Mouse (Mus musculus) neural tube, embryonic 14.5 days (tissue): ENCODE data around the gene Stard3. TPM values are rescaled to one million over a fixed set of nuclear protein-coding genes. Genes with fewer than 3 reads are reported as not detected.

Source experiments
- ATAC-seq: fragments of 200-750 bp; cut with Nextera tagmentation; 2 replicates; pipeline ENCODE4 v1.8.0; 2017; ENCODE audit warnings: low read depth, mild to moderate bottlenecking, moderate TSS enrichment, moderate library complexity
- H3K27ac ChIP-seq: fragments of 300-500 bp; sonication (generic); 2 replicates; pipeline ENCODE4 v1.5.1; 2014; ENCODE audit warnings: low read depth, mild to moderate bottlenecking, control low read depth, low read length, moderate library complexity, mixed read lengths
- H3K27me3 ChIP-seq: fragments of 300-500 bp; sonication (generic); 2 replicates; pipeline ENCODE4 v1.6.1; 2014; ENCODE audit warnings: low read length; ENCODE audit not compliant: control insufficient read depth, insufficient read depth
- H3K36me3 ChIP-seq: fragments of 300-500 bp; sonication (generic); 2 replicates; pipeline ENCODE4 v1.6.1; 2014; ENCODE audit warnings: low read length, mixed read lengths; ENCODE audit not compliant: control insufficient read depth, insufficient read depth
- H3K4me1 ChIP-seq: fragments of 300-500 bp; sonication (generic); 2 replicates; pipeline ENCODE4 v1.6.1; 2014; ENCODE audit warnings: low read length; ENCODE audit not compliant: control insufficient read depth, insufficient read depth
- H3K4me2 ChIP-seq: fragments of 300-500 bp; sonication (generic); 2 replicates; pipeline ENCODE4 v1.6.1; 2014; ENCODE audit warnings: mild to moderate bottlenecking, low read depth, low read length, control low read depth
- H3K4me3 ChIP-seq: fragments of 300-500 bp; sonication (generic); 2 replicates; pipeline ENCODE4 v1.5.1; 2014; ENCODE audit warnings: low read depth, low read length, control low read depth, mixed read lengths
- H3K9ac ChIP-seq: fragments of 300-500 bp; sonication (generic); replicated peaks from 2 replicates; pipeline ENCODE4 v1.6.1; 2014; ENCODE audit warnings: low read depth, mild to moderate bottlenecking, control low read depth, low read length, mixed read lengths
- H3K9me3 ChIP-seq: fragments of 300-500 bp; sonication (generic); 2 replicates; pipeline ENCODE4 v1.6.1; 2016; ENCODE audit warnings: low read length; ENCODE audit not compliant: control insufficient read depth
- WGBS: fragments of 180-500 bp; shearing (Covaris S2); extraction: QIAGEN DNeasy Blood & Tissue Kit; methylation state at CpG from one replicate; pipeline ENCODE4 v1.1.7; 2014; 5-methylcytosine and 5-hydroxymethylcytosine counted together
- polyA plus RNA-seq: library from polyadenylated mRNA; unstranded; fragments of >200 nt; fragmentation: Nextera tagmentation; extraction: Ambion mirVana; gene quantifications from 2 replicates; pipeline ENCODE4 v1.2.1, GENCODE M21; 2014

Stard3 gene
- polyA plus RNA-seq: 28.0 and 35.6 TPM in 2 replicates

- H3K9ac ChIP-seq: peak within 1 kb of the TSS; percentile 58
- H3K4me1 ChIP-seq: peaks cover 26% of the 10 kb centered on the region
- H3K27ac ChIP-seq: peak within 1 kb of the TSS; percentile 71
- no peaks in the 10 kb centered on the region for H3K36me3 ChIP-seq
- peak within 1 kb of the TSS; percentile 55 for H3K4me3 ChIP-seq
- no peaks in the 10 kb centered on the region for H3K9me3 ChIP-seq
- H3K4me2 ChIP-seq: peak within 1 kb of the TSS; percentile 75
- WGBS: under 1% methylated on average over 56 of the region's 60 CpGs
- peaks cover 3% of the 10 kb centered on the region for H3K27me3 ChIP-seq
- peak; percentile 89 for ATAC-seq
These were observed at the start of gene Stard3 for GRCm38 (mm10) chr11:98358161-98359083. Gene Stard3 (plus strand): TSS chr11:98358368.

GRCm38 (mm10) chr11:98313790-98314323 lies 44.3 kb upstream of the Stard3 start:
- H3K9me3 ChIP-seq: no peaks in the 10 kb centered on the region
- H3K4me3 ChIP-seq: no peak overlapping the region
- ATAC-seq: no peak
- no peak overlapping the region for H3K27ac ChIP-seq
- peaks cover 36% of the 10 kb centered on the region for H3K27me3 ChIP-seq
- no peak overlapping the region for H3K9ac ChIP-seq
- no peaks in the 10 kb centered on the region for H3K36me3 ChIP-seq
- H3K4me2 ChIP-seq: no peak overlapping the region
- 1% methylated on average over 26 of the region's 26 CpGs for WGBS
- H3K4me1 ChIP-seq: peaks cover 3% of the 10 kb centered on the region; the same call in 1 of the 2 replicates

- Histone ChIP-seq H3K27ac (no peak overlapping the region), H3K4me3 (no peak overlapping the region), H3K4me1 (peaks cover 7% of the 10 kb centered on the region; the same call in 1 of the 2 replicates), H3K27me3 (peaks cover 40% of the 10 kb centered on the region), H3K36me3 (no peaks in the 10 kb centered on the region), H3K4me2 (no peak overlapping the region), H3K9me3 (no peaks in the 10 kb centered on the region), H3K9ac (no peak overlapping the region)
- WGBS: 0% methylated on average over 7 of the region's 7 CpGs
- no peak for ATAC-seq
These were observed 40.7 kb upstream of the Stard3 start for GRCm38 (mm10) chr11:98317479-98317878.

- Histone ChIP-seq H3K27me3 (peaks cover 47% of the 10 kb centered on the region), H3K36me3 (no peaks in the 10 kb centered on the region), H3K4me2 (peak overlapping the region; percentile 18; the same call in 1 of the 2 replicates), H3K9me3 (no peaks in the 10 kb centered on the region), H3K9ac (no peak overlapping the region), H3K4me1 (peaks cover 7% of the 10 kb centered on the region; the same call in 1 of the 2 replicates), H3K27ac (peak overlapping the region; percentile 34), H3K4me3 (no peak overlapping the region)
- WGBS: under 1% methylated on average over 14 of the region's 14 CpGs
- no peak for ATAC-seq
These were observed 39.6 kb upstream of the Stard3 start for GRCm38 (mm10) chr11:98318421-98319116.

GRCm38 (mm10) chr11:98319120-98319519 lies 39.0 kb upstream of the Stard3 start:
- H3K4me2 ChIP-seq: no peak overlapping the region
- no peaks in the 10 kb centered on the region for H3K36me3 ChIP-seq
- peaks cover 52% of the 10 kb centered on the region for H3K27me3 ChIP-seq
- H3K9ac ChIP-seq: no peak overlapping the region
- no peak for ATAC-seq
- H3K4me3 ChIP-seq: no peak overlapping the region
- H3K9me3 ChIP-seq: no peaks in the 10 kb centered on the region
- 2% methylated on average over 15 of the region's 15 CpGs for WGBS
- peak overlapping the region; percentile 34; the same call in 1 of the 2 replicates for H3K27ac ChIP-seq
- peaks cover 7% of the 10 kb centered on the region; the same call in 1 of the 2 replicates for H3K4me1 ChIP-seq

- 12% methylated on average over 4 of the region's 4 CpGs for WGBS
- Histone ChIP-seq H3K27me3 (peaks cover 51% of the 10 kb centered on the region), H3K4me2 (no peak overlapping the region)
These were observed 38.6 kb upstream of the Stard3 start for GRCm38 (mm10) chr11:98319544-98319943.

GRCm38 (mm10) chr11:98319944-98320343 lies 38.2 kb upstream of the Stard3 start:
- no peaks in the 10 kb centered on the region for H3K36me3 ChIP-seq
- H3K9ac ChIP-seq: no peak overlapping the region
- no peak overlapping the region for H3K4me3 ChIP-seq
- H3K27me3 ChIP-seq: peaks cover 54% of the 10 kb centered on the region
- no peak for ATAC-seq
- WGBS: 6% methylated on average over 2 of the region's 2 CpGs
- no peak overlapping the region for H3K4me2 ChIP-seq
- H3K27ac ChIP-seq: no peak overlapping the region
- H3K4me1 ChIP-seq: peaks cover 7% of the 10 kb centered on the region; the same call in 1 of the 2 replicates
- H3K9me3 ChIP-seq: no peaks in the 10 kb centered on the region

More at GRCm38 (mm10) chr11:98319544-98319943, 38.6 kb upstream of the Stard3 start:
- no peaks in the 10 kb centered on the region for H3K36me3 ChIP-seq
- H3K9me3 ChIP-seq: no peaks in the 10 kb centered on the region
- no peak overlapping the region for H3K4me3 ChIP-seq
- ATAC-seq: no peak
- peaks cover 7% of the 10 kb centered on the region; the same call in 1 of the 2 replicates for H3K4me1 ChIP-seq
- no peak overlapping the region for H3K27ac ChIP-seq
- no peak overlapping the region for H3K9ac ChIP-seq

GRCm38 (mm10) chr11:98320381-98320780 lies 37.8 kb upstream of the Stard3 start:
- no peak overlapping the region for H3K27ac ChIP-seq
- no peak overlapping the region for H3K9ac ChIP-seq
- no peak; the same call in 1 of the 2 replicates for ATAC-seq
- WGBS: 4% methylated on average over 12 of the region's 12 CpGs
- H3K36me3 ChIP-seq: no peaks in the 10 kb centered on the region
- peaks cover 7% of the 10 kb centered on the region; the same call in 1 of the 2 replicates for H3K4me1 ChIP-seq
- H3K27me3 ChIP-seq: peaks cover 55% of the 10 kb centered on the region
- no peak overlapping the region for H3K4me3 ChIP-seq
- H3K4me2 ChIP-seq: no peak overlapping the region
- H3K9me3 ChIP-seq: no peaks in the 10 kb centered on the region
